20 mouse cellular contexts compared by ENCODE assay signal in the genomic region with DNA sequence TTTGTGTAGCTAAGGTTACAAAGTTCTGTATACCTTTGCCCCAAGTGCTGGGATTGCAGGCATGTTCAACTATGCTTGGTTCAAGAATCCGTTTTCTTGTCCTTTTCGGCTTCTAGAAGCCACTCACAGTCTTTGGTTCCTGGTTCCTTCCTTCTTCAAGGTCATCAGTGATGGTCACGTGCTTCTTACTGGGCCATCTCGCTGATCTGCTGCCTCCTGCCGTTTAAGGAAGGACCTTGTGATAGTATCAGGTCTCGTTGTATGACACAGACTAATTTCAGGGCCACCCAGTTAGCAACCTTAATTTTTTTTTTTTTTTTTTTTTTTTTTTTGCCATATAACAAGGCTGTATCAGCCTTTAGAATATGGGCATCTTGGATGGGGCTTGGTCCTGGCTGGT.
"Had no signal": no experiment of that assay in that cellular context is flagged by ENCODE, and none has a peak within 500 bp of the region (broad histone marks: within the 10 kb centered on the region; RNA-seq: fewer than 3 reads in every experiment).

No protein-coding gene starts in this region.

- H3K4me1 ChIP-seq: lung, embryonic 15.5 days; megakaryocyte, embryonic 14.5 days had no signal

- DNase-seq: liver, postnatal 0 days; lung, adult 2 months; lung, postnatal 14 days; lung, postnatal 36 days; right cerebral cortex, postnatal 25 days; right cerebral cortex, postnatal 4 days; spleen, adult 18-20 months; thymus, adult 18-20 months; thymus, postnatal 14 days; thymus, postnatal 36 days had no signal

- ATAC-seq: liver, postnatal 0 days; lung, postnatal 0 days; midbrain, embryonic 13.5 days; midbrain, embryonic 15.5 days had no signal

- H3K9me3 ChIP-seq: lung, embryonic 15.5 days; megakaryocyte, embryonic 14.5 days; midbrain, embryonic 13.5 days; midbrain, embryonic 15.5 days; neural tube, embryonic 13.5 days; neural tube, embryonic 15.5 days had no signal

- H3K9ac ChIP-seq: liver, postnatal 0 days; lung, embryonic 15.5 days; midbrain, embryonic 13.5 days; midbrain, embryonic 15.5 days; neural tube, embryonic 13.5 days; neural tube, embryonic 15.5 days had no signal

- H3K27ac ChIP-seq: lung, embryonic 15.5 days; macrophage; midbrain, embryonic 13.5 days; midbrain, embryonic 15.5 days; neural tube, embryonic 13.5 days; neural tube, embryonic 15.5 days had no signal

- H3K4me3 ChIP-seq: lung, embryonic 15.5 days; megakaryocyte, embryonic 14.5 days; midbrain, embryonic 13.5 days; midbrain, embryonic 15.5 days; myocyte; neural tube, embryonic 13.5 days; neural tube, embryonic 15.5 days had no signal

- H3K27me3 ChIP-seq: lung, embryonic 15.5 days; midbrain, embryonic 13.5 days; midbrain, embryonic 15.5 days; neural tube, embryonic 13.5 days; neural tube, embryonic 15.5 days had no signal

- H3K36me3 ChIP-seq: lung, embryonic 15.5 days; midbrain, embryonic 13.5 days; midbrain, embryonic 15.5 days; neural tube, embryonic 13.5 days; neural tube, embryonic 15.5 days had no signal

- H3K4me2 ChIP-seq: lung, embryonic 15.5 days; midbrain, embryonic 11.5 days; midbrain, embryonic 13.5 days; midbrain, embryonic 15.5 days; neural tube, embryonic 13.5 days; neural tube, embryonic 15.5 days had no signal
